Mouse (Mus musculus): ENCODE measurements around the gene Apobec3.

DNA sequence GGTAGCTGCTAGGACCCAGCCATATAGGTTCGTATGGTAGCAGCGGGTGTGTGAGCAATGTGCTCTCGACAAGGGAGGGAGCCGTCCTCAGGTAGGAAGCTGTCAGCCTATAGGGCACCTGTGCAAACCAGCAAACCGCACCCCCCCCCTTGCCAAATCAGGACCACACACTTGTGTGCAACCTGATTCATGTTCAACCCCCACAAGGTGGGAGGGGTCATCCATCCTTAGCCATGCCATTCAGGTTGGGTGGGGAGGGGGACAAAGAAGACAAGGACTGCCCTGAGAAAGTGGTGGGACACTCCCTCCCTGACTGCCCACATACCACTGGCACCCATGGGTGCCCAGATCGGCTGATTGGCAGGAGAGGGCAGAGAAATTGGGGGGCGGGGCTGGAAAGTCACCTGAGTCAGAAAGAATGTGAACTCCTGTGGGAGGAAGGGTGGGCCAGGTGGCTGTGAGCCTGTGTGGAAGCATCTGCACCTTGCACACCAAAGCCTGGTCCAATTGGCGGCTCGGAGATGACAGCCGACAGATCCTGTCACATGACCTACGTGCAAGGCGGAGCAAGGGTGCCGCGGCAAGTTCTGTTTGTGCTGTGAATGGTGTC lies 25.8 kb downstream of the Apobec3 start:
- TF ChIP-seq CTCF (IDR thresholded peaks at IDR 0.05; ENCODE audit: low read depth, low read length) (no peak), POLR2A (IDR thresholded peaks at IDR 0.05; ENCODE audit: insufficient read depth, low read length) (no peak), EP300 (IDR thresholded peaks at IDR 0.05; ENCODE audit: insufficient read depth, low read depth, low read length) (no peak)

Data from ES-Bruce4 (cell line).